Mouse (Mus musculus): ENCODE results near the gene Hmg20a. TPM values are rescaled to one million over a fixed set of nuclear protein-coding genes. Genes with fewer than 3 reads are reported as not detected.

Gene Hmg20a
- polyA plus RNA-seq, 1 experiment from 2014 or later: 12.9 TPM

DNA sequence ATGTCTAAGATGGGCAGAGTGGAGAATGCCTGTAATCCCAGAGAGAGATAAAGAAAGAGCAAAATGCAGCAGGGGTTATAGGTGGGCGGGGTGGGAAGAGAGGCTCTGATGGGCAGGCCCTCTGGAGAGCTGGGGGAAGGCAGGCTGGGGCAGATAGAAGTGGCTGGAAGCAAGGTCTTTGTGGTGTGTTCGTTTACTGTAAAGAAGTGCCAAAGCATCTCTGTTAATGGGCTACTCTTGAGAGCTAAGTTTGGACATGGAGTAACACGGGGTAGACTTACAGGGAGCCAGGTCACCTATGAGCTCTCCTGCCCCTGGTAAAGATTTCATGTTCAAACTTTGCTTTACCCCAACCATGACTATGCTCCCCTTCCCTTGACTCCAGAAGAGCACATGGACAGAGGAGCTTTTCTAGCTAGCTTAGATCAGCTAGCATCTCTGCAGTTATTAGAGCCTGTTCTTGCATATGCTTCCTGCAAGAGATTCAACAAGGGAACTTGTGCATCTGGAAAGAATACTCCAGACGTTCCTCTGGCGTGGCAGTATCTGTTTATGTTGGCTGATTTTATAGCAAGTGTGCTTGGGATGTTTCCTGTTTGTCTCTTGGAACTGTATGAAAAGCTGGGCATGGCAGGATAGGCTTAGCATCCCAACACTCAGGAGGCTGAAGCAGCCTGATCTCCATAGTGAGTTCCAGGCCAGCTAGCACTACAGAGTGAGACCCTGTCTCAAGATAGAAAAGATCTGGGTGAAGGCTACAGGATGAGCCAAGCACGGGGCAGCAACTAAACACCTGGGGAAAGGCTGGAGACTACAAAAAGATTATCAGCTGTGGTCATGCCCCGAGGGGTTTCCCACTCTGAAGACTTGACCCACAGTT lies 85.5 kb downstream of the Hmg20a start:
- H3K4me3 ChIP-seq (ENCODE audit: low read depth, low read length): no peak overlapping the region
- no peak overlapping the region for H3K4me2 ChIP-seq (replicated peaks; ENCODE audit: low read depth)
- TF ChIP-seq CTCF (IDR thresholded peaks at IDR 0.05; ENCODE audit: low read depth): no peak
- H3K4me1 ChIP-seq (replicated peaks; ENCODE audit: control insufficient read depth, insufficient read depth, low read length): no peaks in the 10 kb centered on the region; the same call in 1 of the 2 replicates
- no peaks in the 10 kb centered on the region for H3K27me3 ChIP-seq (replicated peaks; ENCODE audit: control insufficient read depth, insufficient read depth, low read length)
- H3K9ac ChIP-seq (ENCODE audit: low read depth, low read length): no peak overlapping the region
- ATAC-seq: no peak
- no peaks in the 10 kb centered on the region for H3K36me3 ChIP-seq (ENCODE audit: control insufficient read depth, insufficient read depth)
- no peak overlapping the region; the same call in 1 of the 2 replicates for H3K27ac ChIP-seq (ENCODE audit: low read depth, low read length)
- 68% methylated on average over 7 of the region's 7 CpGs for WGBS
- no peaks in the 10 kb centered on the region for H3K9me3 ChIP-seq (ENCODE audit: control insufficient read depth)

DNA sequence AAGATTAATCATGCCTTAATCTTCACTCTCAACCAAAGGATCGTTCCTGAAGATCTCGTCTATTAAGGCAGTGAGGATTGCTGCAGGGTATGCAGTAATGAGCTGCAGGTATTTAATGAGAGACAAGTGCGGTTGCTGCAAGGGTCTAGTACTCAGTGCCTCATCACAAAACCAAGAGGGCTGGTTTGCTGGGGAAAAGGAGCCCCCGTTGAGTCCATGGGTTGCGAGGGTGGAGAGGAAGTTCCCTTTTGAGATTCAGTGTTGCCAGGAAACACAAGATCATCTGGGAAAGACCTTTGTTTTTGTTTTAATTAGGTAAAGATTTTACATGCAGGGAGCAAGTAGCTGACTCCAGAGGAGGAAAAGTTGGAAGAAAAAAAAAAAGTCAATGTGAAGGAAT lies 86.1 kb downstream of the Hmg20a start:
- Histone ChIP-seq H3K9ac (ENCODE audit: low read depth, low read length) (no peak overlapping the region), H3K4me3 (ENCODE audit: low read depth, low read length) (no peak overlapping the region), H3K27me3 (replicated peaks; ENCODE audit: control insufficient read depth, insufficient read depth, low read length) (no peaks in the 10 kb centered on the region), H3K4me2 (replicated peaks; ENCODE audit: low read depth) (no peak overlapping the region), H3K27ac (ENCODE audit: low read depth, low read length) (no peak overlapping the region), H3K36me3 (ENCODE audit: control insufficient read depth, insufficient read depth) (no peaks in the 10 kb centered on the region), H3K4me1 (replicated peaks; ENCODE audit: control insufficient read depth, insufficient read depth, low read length) (no peaks in the 10 kb centered on the region), H3K9me3 (ENCODE audit: control insufficient read depth) (no peaks in the 10 kb centered on the region)
- WGBS: 73% methylated on average over 5 of the region's 5 CpGs
- no peak for ATAC-seq
- TF ChIP-seq CTCF (IDR thresholded peaks at IDR 0.05; ENCODE audit: low read depth): no peak

DNA sequence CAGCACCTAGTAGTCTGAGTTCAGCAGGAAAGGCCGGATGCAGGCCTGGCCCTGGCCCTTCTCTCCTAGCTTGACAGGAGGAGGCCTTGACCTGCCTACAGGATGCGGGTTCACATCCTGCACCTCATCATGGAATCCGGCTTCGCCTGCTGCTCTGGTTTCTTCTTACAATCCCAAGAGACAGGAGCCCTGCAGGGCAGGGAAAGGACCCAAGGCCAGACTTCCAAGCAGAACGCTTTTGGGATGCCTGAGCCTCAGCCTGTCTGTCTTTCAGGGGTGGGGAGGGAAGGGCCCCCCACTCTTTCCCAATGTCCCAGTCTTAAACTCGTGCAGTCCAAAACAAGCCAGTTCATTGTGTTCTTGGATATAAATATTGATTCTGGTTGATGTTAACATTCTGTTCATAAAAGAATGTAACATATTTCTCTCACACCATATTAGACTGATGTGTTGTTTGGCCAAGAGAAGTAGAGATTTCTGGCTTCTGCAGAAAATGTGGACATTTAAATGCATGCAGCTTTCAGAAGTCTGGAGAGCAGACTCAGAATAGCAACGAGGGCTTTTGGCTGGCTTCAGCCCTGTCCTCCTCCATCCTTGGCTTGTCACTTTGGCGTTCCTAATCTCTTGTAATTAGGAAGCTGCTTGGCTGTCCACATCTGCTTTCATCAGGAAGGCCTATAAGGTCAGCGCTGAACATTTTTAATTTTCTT lies 86.8 kb downstream of the Hmg20a start:
- Histone ChIP-seq H3K4me1 (replicated peaks; ENCODE audit: control insufficient read depth, insufficient read depth, low read length) (no peaks in the 10 kb centered on the region), H3K9me3 (ENCODE audit: control insufficient read depth) (no peaks in the 10 kb centered on the region), H3K4me2 (replicated peaks; ENCODE audit: low read depth) (peak overlapping the region; percentile 94), H3K4me3 (ENCODE audit: low read depth, low read length) (no peak overlapping the region), H3K9ac (ENCODE audit: low read depth, low read length) (no peak overlapping the region), H3K27ac (ENCODE audit: low read depth, low read length) (0 out of 2 replicates have a peak overlapping the region, but pooled peaks have one; percentile 11), H3K36me3 (ENCODE audit: control insufficient read depth, insufficient read depth) (no peaks in the 10 kb centered on the region), H3K27me3 (replicated peaks; ENCODE audit: control insufficient read depth, insufficient read depth, low read length) (no peaks in the 10 kb centered on the region)
- ATAC-seq: no peak
- TF ChIP-seq CTCF (IDR thresholded peaks at IDR 0.05; ENCODE audit: low read depth): no peak
- 55% methylated on average over 9 of the region's 9 CpGs for whole genome bisulfite sequencing

DNA sequence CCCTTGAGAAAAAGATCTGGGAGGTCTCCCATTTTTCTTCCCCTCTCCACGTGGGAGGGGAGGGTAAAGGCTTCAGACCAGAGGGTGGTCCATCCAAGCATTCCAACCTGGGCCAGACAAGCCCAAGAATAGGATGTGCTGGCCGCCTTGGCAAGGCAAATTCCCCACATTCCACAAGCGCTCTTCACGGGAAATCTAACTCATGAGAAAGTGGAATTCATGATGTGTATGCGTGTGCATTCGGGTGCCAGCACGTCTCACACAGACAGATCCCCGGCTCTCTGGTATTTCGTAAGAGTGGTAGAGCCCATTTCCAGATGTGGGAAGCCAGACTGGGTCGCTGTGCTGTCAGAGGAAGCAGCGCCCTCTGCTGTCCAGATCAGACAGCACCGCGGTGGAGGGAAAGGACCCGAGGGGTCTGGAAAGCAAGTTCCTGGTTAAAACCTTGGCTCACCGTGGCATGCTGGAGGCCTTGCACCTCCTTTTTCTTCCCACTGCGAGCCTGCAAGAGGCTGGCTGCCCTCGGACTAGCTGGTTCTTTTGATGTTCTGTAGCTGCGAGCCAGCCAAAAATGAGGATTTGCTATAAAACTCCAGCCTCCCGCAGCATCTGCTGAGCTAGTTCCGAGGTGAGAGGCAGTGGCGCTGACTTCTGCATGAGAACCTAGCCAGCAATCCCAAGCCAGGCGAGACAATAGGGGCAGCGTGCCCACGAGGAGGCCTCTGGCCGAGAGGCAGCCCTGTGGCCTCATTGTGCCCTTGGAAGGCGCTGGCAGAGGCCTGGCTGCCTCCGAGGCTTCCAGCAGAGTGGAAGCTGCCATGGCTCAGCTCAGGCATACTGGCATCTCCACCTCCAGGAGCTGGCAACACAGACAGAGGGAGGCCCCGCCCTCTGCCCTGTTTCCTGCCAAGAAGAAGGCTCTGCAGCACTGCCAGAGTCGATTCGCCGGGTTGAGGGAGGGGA lies 87.7 kb downstream of the Hmg20a start:
- Histone ChIP-seq H3K4me1 (replicated peaks; ENCODE audit: control insufficient read depth, insufficient read depth, low read length) (no peaks in the 10 kb centered on the region), H3K4me2 (replicated peaks; ENCODE audit: low read depth) (peak overlapping the region; percentile 94), H3K27me3 (replicated peaks; ENCODE audit: control insufficient read depth, insufficient read depth, low read length) (no peaks in the 10 kb centered on the region), H3K27ac (ENCODE audit: low read depth, low read length) (peak overlapping the region; percentile 88), H3K36me3 (ENCODE audit: control insufficient read depth, insufficient read depth) (no peaks in the 10 kb centered on the region), H3K9ac (ENCODE audit: low read depth, low read length) (peak overlapping the region; percentile 45), H3K9me3 (ENCODE audit: control insufficient read depth) (no peaks in the 10 kb centered on the region), H3K4me3 (ENCODE audit: low read depth, low read length) (peak overlapping the region; percentile 51)
- 2% methylated on average over 31 of the region's 31 CpGs for WGBS
- ATAC-seq: peak; percentile 78
- peak; percentile 97 for TF ChIP-seq CTCF (IDR thresholded peaks at IDR 0.05; ENCODE audit: low read depth)

DNA sequence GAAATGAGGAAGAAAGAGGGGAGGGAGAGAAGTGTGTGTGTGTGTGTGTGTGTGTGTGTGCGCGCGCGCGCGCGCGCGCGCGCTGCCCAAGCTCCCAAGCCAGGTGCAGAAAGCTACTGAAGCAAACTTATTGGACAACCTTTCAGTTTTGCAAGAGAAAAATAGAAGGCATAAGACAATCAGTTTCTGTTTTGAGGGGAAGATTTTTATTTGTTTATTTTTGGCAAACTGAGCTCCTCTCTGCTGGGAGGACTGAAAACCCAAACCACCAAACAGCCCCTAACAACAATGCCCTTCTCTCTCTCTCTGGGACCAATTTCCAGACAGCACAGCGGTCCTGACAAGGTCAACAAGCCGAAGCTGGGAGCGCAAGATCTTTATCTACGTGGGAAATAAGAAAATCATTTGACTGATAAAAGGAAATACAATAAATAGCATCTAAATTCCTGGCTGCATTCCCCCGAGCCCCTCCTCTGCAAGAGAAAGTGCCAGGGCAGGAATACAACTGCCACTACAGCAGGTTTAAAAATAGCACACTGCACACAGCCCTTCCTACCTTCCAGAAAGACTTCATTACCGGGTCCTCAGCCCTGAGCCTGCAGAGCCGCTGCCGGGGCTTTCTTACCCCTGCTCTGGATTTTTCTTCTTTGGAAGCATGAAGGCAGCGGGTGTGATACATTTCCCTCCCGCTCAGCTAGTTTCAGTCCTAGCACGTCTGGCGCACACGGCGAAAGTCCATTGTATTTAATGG lies 88.7 kb downstream of the Hmg20a start:
- WGBS: 2% methylated on average over 25 of the region's 25 CpGs

More for the DNA sequence above, 88.7 kb downstream of the Hmg20a start:
- TF ChIP-seq CTCF (IDR thresholded peaks at IDR 0.05; ENCODE audit: low read depth): no peak
- Histone ChIP-seq H3K4me1 (replicated peaks; ENCODE audit: control insufficient read depth, insufficient read depth, low read length) (no peaks in the 10 kb centered on the region), H3K9me3 (ENCODE audit: control insufficient read depth) (no peaks in the 10 kb centered on the region), H3K36me3 (ENCODE audit: control insufficient read depth, insufficient read depth) (no peaks in the 10 kb centered on the region), H3K27me3 (replicated peaks; ENCODE audit: control insufficient read depth, insufficient read depth, low read length) (no peaks in the 10 kb centered on the region), H3K27ac (ENCODE audit: low read depth, low read length) (peak overlapping the region; percentile 88), H3K4me2 (replicated peaks; ENCODE audit: low read depth) (peak overlapping the region; percentile 94), H3K4me3 (ENCODE audit: low read depth, low read length) (peak overlapping the region; percentile 51), H3K9ac (ENCODE audit: low read depth, low read length) (peak overlapping the region; percentile 45)
- no peak for ATAC-seq
